Mouse (Mus musculus): ENCODE data around the gene Ccdc60. TPM values are rescaled to one million over a fixed set of nuclear protein-coding genes. Genes with fewer than 3 reads are reported as not detected.
"Not testable (repeated sequence)": the region's sequence is repeated elsewhere in the genome, so short reads cannot be mapped to it uniquely, and the experiment has no call there.

The Ccdc60 gene
- polyA plus RNA-seq, 1 experiment from 2014 or later: 0.56 TPM

- DNase-seq (ENCODE audit: low spot score): no peak
Observed at GRCm38 (mm10) chr5:116194499-116194898, 94.3 kb downstream of the Ccdc60 start.

- no peak for DNase-seq (ENCODE audit: low spot score)
Observed at GRCm38 (mm10) chr5:116192693-116193092, 96.1 kb downstream of the Ccdc60 start.

- no peak for DNase-seq (ENCODE audit: low spot score)
Observed at GRCm38 (mm10) chr5:116191596-116191995, 97.2 kb downstream of the Ccdc60 start.

GRCm38 (mm10) chr5:116189818-116190217, 99.0 kb downstream of the Ccdc60 start:
- no peak for DNase-seq (ENCODE audit: low spot score)

- DNase-seq (ENCODE audit: low spot score): no peak
Observed at GRCm38 (mm10) chr5:116180594-116180993, 108.2 kb downstream of the Ccdc60 start.

- no peak for DNase-seq (ENCODE audit: low spot score)
Observed at GRCm38 (mm10) chr5:116171721-116172120, 117.1 kb downstream of the Ccdc60 start.

GRCm38 (mm10) chr5:116166965-116167364, 121.8 kb downstream of the Ccdc60 start:
- DNase-seq (ENCODE audit: low spot score): no peak

GRCm38 (mm10) chr5:116165203-116165888, 123.4 kb downstream of the Ccdc60 start:
- no peak for DNase-seq (ENCODE audit: low spot score)

- DNase-seq (ENCODE audit: low spot score): no peak
Observed at GRCm38 (mm10) chr5:116154811-116155210, 134.0 kb downstream of the Ccdc60 start.

GRCm38 (mm10) chr5:116146446-116146845, 142.3 kb downstream of the Ccdc60 start:
- DNase-seq (ENCODE audit: low spot score): not testable (repeated sequence)

GRCm38 (mm10) chr5:116144711-116145110, 144.1 kb downstream of the Ccdc60 start:
- DNase-seq (ENCODE audit: low spot score): no peak

GRCm38 (mm10) chr5:116140682-116141081, 148.1 kb downstream of the Ccdc60 start:
- no peak for DNase-seq (ENCODE audit: low spot score)

GRCm38 (mm10) chr5:116123344-116123743, 165.4 kb downstream of the Ccdc60 start:
- peak; percentile 84 for DNase-seq (ENCODE audit: low spot score)

- DNase-seq (ENCODE audit: low spot score): peak; percentile 78
Observed at GRCm38 (mm10) chr5:116116567-116116966, 172.2 kb downstream of the Ccdc60 start.

- peak; percentile 29 for DNase-seq (ENCODE audit: low spot score)
Observed at GRCm38 (mm10) chr5:116116110-116116509, 172.7 kb downstream of the Ccdc60 start.

GRCm38 (mm10) chr5:116115071-116115834, 173.5 kb downstream of the Ccdc60 start:
- DNase-seq (ENCODE audit: low spot score): no peak

GRCm38 (mm10) chr5:116108651-116109050, 180.1 kb downstream of the Ccdc60 start:
- no peak for DNase-seq (ENCODE audit: low spot score)

GRCm38 (mm10) chr5:116084231-116084630, 204.6 kb downstream of the Ccdc60 start:
- no peak for DNase-seq (ENCODE audit: low spot score)

GRCm38 (mm10) chr5:116083081-116083480, 205.7 kb downstream of the Ccdc60 start, which contains the start of gene Tmem233:
Gene Tmem233 (minus strand): TSS chr5:116083244.
- DNase-seq (ENCODE audit: low spot score): no peak

GRCm38 (mm10) chr5:116082241-116082900, 206.4 kb downstream of the Ccdc60 start:
- DNase-seq (ENCODE audit: low spot score): no peak

GRCm38 (mm10) chr5:116081616-116082015, 207.2 kb downstream of the Ccdc60 start:
- DNase-seq (ENCODE audit: low spot score): no peak

- DNase-seq (ENCODE audit: low spot score): no peak
Observed at GRCm38 (mm10) chr5:116080736-116081135, 208.0 kb downstream of the Ccdc60 start.
